Mouse (Mus musculus) liver, embryonic 14.5 days (tissue): ENCODE results near the gene Ooep.
"Not testable (repeated sequence)": the region's sequence is repeated elsewhere in the genome, so short reads cannot be mapped to it uniquely, and the experiment has no call there.

Experiments
- CTCF ChIP-seq: IDR thresholded peaks from 2 replicates; pipeline ENCODE4 v1.5.1; 2016; ENCODE audit warnings: antibody characterized with exemption, low read depth, control low read depth
- EP300 ChIP-seq: IDR thresholded peaks from 2 replicates; pipeline ENCODE4 v1.6.1; 2016; ENCODE audit warnings: antibody characterized with exemption, low read depth

- TF ChIP-seq CTCF, EP300: not testable (repeated sequence)
Measured at GRCm38 (mm10) chr9:78342494-78342893, 36.0 kb downstream of the Ooep start.
